Mouse (Mus musculus) cerebellum, adult 2 months (tissue): Measurements from ENCODE around the gene Tbc1d16.

Experiments used
- CTCF ChIP-seq: fragments of 200-500 bp; IDR thresholded peaks from 2 replicates; pipeline ENCODE4 v1.5.1; 2011; ENCODE audit warnings: low read depth, mild to moderate bottlenecking, control low read depth, low read length, moderate library complexity, borderline replicate concordance; ENCODE audit not compliant: insufficient read depth
- POLR2A ChIP-seq: fragments of 200-500 bp; IDR thresholded peaks from 2 replicates; pipeline ENCODE4 v1.6.1; 2011; ENCODE audit warnings: low read length, control low read depth, borderline replicate concordance; ENCODE audit not compliant: insufficient read depth

- TF ChIP-seq POLR2A (no peak), CTCF (no peak)
These were observed 71.6 kb downstream of the Tbc1d16 start for GRCm38 (mm10) chr11:119156481-119157254.
